Mouse (Mus musculus) retina, adult 2 months (tissue): ENCODE measurements around the gene Tmem169.

Experiments
- DNase-seq: peaks from one replicate; pipeline ENCODE4 v3.0.0-alpha.2; 2012; ENCODE audit warnings: low read depth, low spot score

Gene Tmem169

DNA sequence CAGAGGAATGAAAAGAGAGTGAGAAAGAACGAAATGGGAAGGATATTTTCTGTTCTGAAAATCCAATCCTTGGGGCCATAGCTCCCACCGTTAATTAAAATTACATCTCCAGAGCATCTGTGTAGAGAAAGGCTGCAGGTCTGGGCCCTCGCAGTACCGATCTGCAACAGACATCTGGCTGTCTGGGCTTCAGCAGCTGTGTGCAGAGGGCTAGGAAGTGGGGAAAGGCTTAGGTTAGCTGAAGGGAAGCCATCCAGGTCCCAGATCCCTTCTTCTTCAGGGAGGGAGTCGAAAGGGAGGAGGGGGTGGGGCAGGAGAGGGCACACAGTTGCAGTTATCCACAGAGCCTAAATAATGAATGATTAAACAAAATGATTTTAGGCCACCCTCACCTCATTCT lies 370 bp downstream of the Tmem169 start:
- DNase-seq = no peak

DNA sequence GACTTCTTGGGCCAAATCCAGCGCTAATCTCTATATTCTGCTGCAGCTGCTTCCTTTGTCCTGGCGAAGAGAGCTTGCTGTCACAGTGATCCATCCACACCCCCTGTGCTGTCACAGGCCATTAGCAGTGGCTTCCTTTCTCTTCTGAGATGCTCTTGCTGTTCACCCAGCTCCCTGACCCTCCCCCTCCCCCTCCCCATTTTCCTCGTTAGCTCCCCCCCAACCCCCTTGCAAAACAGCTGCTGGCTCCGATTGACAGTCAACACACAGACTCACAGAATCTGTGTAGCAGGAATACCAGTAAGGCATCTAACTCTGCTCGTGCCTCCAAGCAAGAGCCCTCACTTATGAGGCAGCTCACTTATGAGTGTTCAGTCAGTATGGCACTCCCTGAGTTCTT lies 2.7 kb downstream of the Tmem169 start:
- DNase-seq = no peak

GRCm38 (mm10) chr1:72287893-72288292 lies 3.7 kb downstream of the Tmem169 start:
- no peak for DNase-seq

GRCm38 (mm10) chr1:72288527-72289150 lies 4.5 kb downstream of the Tmem169 start:
- no peak for DNase-seq

- DNase-seq = no peak
These were observed 6.7 kb downstream of the Tmem169 start for GRCm38 (mm10) chr1:72290896-72291295.

- no peak for DNase-seq
These were observed 7.3 kb downstream of the Tmem169 start for GRCm38 (mm10) chr1:72291421-72291820.

DNA sequence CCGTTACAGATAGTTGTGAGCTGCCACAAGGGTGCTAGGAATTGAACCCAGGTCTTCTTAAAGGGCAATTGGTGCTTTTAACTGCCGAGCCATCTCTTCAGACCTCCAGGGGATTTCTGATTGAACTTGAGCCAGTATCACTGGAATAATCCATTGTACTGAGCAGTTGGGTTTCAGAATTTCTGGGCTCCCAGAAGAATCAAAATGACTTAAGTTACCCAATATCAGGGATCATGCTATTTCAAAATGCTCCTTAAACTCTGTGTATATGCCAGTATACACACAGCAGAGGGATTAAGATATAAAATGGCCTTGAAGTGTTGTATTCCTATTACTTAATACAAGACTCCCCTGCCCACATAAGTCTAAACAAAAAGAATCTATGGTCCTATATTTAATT lies 7.8 kb downstream of the Tmem169 start:
- no peak for DNase-seq

- DNase-seq = no peak
These were observed 9.9 kb downstream of the Tmem169 start for GRCm38 (mm10) chr1:72293869-72294663.

- no peak for DNase-seq
These were observed 11.6 kb downstream of the Tmem169 start for GRCm38 (mm10) chr1:72295746-72296145.

- no peak for DNase-seq
These were observed 17.7 kb downstream of the Tmem169 start for GRCm38 (mm10) chr1:72301845-72302244.

- no peak for DNase-seq
These were observed 22.1 kb downstream of the Tmem169 start for GRCm38 (mm10) chr1:72306241-72306640.

DNA sequence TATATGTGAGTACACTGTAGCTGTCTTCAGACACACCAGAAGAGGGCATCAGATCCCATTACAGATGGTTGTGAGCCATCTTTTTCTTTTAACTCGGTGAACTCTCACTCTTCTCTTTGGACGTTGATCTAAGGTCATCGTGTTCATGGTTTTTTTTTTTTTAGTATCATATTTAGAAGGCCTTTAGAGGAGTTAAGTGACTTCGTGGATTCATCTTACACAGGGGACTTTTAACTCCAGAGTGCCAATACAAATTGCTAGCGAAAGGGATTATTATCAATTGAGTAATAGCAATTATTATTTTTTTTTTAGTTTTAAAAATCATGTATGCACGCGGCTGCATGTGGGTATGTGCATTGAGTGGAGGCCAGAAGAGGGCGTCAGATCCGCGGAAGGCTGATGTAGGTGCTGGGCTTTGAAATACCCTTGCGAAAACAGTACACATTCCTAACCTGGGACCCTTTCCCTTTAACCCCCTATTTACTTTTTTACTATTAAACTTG lies 22.6 kb downstream of the Tmem169 start:
- DNase-seq = no peak

- peak; percentile 93 for DNase-seq
These were observed 23.2 kb downstream of the Tmem169 start, which contains the start of gene Xrcc5 for GRCm38 (mm10) chr1:72307317-72307798. TSS of gene Xrcc5 (plus strand) at chr1:72307421.

DNA sequence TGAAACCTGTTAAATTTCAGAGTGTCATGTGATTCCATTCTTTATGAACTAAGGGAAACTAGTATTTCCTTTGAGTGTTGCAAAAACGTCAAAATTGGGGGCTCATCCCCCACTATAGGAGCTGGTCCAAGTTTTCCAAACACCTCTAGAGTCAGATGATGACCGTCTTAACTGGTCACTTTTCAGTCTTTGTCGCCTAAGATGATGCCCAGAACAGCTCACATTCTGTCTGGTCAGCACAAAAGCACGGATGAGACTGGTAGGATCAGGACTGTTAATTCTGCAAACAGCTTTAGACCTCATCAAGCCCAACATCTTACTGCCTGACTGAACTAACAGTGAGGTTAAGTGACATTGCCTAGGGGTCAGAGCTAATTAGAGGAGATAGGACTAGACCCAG lies 24.8 kb downstream of the Tmem169 start:
- no peak for DNase-seq

- no peak for DNase-seq
These were observed 25.7 kb downstream of the Tmem169 start for GRCm38 (mm10) chr1:72309744-72310424.

DNA sequence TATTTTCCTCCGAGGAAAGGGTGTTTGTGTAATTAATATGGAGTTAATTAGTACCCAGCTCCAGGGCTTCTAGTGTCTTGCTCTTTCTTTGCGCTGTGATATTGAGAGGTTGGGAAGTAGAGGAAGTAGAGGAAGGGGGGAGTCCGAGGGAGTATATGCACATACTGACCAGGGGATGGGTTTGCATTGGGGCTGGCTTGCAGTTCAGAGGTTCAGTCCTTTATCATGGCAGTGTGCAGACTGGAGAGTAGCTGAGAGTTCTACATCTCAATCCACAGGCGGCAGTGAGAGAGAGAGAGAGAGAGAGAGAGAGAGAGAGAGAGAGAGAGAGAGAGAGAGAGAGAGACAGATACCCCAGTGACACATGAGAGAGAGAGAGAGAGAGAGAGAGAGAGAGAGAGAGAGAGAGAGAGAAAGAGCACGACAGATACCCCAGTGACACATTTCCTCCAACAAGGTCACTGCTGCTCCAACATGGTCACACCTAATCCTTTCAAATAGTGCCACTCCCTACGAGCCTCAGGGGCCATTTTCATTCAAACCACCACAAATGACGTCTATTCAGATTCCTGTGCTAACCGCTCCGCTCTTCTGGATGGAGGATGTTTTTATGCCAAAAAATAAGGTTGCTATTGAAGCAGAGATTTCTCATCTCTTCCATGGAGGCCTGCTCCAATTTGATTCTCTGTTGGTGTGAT lies 28.7 kb downstream of the Tmem169 start:
- DNase-seq = no peak

DNA sequence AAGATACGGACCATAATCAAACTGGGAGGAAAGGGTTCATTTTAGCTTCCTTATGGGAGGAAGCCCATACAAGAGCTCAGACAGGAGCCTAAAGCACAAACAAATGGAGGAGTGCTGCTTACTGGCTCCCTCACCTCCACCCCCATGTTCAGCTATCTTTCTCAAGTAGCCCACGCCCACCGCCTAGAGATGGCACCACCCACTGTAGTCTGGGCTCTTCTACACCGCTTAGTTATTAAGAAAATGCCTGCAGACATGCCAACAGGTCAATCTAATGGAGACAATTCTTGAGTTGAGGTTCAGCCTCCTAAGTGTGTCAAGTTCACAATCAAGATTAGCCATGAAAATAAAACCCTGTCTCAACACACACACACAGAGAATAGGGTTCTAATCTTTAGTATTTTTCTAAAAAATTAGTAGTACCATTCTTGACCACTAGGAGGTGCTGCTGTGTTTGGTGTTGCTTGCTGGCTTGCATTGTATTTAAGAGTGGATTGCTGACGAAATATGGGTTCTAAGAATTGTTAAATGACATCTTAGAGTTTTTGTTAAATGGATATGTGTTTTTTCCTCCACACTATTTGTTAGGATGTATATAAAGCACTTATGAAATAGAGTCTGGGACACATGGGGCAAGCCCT lies 29.4 kb downstream of the Tmem169 start:
- DNase-seq = no peak

- DNase-seq = no peak
These were observed 31.3 kb downstream of the Tmem169 start for GRCm38 (mm10) chr1:72315447-72315846.

DNA sequence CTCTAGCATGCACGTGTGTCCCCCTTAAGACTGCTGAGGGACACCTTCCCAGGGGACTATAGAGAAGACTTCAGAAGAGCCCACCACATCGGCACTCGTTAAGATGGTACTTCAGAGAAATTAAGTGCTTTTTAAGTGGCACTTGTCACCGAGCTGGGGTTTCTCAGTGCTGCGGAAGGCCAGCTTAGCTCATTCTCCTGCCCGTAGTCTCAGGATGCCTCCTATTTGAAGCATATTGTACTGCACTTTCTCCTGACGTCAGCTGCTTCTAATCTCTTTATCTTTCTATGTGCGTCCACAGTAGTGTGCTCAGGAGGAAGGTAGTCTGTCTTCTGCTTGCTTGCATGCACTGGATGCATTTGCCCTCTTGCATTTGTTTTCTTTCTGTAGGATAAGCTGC lies 32.2 kb downstream of the Tmem169 start:
- no peak for DNase-seq

- no peak for DNase-seq
These were observed 32.7 kb downstream of the Tmem169 start for GRCm38 (mm10) chr1:72316901-72317300.

DNA sequence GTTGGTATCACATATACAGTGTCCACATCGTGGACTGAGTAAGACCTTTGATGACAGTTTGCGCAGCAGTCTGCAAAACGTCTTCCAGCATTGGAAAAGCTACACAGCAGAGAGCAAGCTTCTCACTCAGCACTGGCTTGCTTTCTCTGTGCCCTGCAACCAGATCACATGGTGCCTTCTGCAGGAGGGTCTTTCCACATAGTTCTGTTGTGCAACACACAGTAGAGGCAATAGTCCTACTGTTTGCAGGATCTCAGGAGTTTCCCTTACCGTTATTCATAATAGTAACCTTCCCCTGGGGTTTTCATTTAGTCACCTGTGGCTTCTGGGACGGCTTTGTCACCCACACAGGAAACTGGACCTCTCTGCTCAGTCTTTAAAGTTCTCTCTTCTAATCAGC lies 36.6 kb downstream of the Tmem169 start:
- no peak for DNase-seq
